Mouse (Mus musculus): ENCODE results near the gene Pola2. TPM values are rescaled to one million over a fixed set of nuclear protein-coding genes. Genes with fewer than 3 reads are reported as not detected.

The Pola2 gene
- total and polyA plus RNA-seq, 3 experiments = 77.3 to 126 (median 99.4) TPM

DNA sequence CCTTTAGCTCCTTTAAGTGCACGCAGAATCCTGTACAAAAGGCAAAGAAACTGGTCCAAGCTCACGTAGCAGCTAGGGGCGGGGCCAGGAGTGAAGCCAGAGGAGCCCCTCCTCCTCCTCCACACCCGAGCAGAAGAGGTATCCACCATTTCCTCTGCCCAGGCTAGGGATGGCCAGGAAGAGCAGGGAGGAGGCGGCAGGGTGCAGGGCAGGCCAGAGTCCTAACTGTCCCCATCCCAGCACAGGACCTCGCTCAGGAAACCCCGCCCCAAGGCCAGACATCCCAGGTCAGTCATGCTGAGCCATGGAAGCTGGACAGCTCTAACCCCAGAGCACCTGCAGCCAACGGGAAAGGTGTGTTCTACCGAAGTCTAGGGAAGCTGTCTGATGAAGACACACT, 42.3 kb downstream of the Pola2 start:
- peak overlapping the region; percentile 28 to 38 for H3K4me3 ChIP-seq (ENCODE audit: control insufficient read depth in 1 of 2, insufficient read depth in 1 of 2, low read depth in 2 of 2, low read length in 2 of 2)
- DNase-seq (ENCODE audit: low read depth, low spot score) = peak; percentile 68
- peaks cover 0 to 12% of the 10 kb centered on the region in 2 experiments; a peak in 2 of 4 replicates for H3K36me3 ChIP-seq (ENCODE audit: control insufficient read depth in 1 of 2, insufficient read depth in 2 of 2, low read length in 2 of 2)
- peaks cover 12 to 16% of the 10 kb centered on the region in 2 experiments for H3K4me1 ChIP-seq (ENCODE audit: control insufficient read depth in 1 of 2, insufficient read depth in 2 of 2, low read length in 2 of 2)
- H3K27me3 ChIP-seq (ENCODE audit: control insufficient read depth in 1 of 2, insufficient read depth in 2 of 2, low read length in 2 of 2) = no peaks in the 10 kb centered on the region
- H3K27ac ChIP-seq (ENCODE audit: control insufficient read depth, low read depth, low read length) = peak overlapping the region; percentile 90
- no peaks in the 10 kb centered on the region for H3K9me3 ChIP-seq (replicated peaks; ENCODE audit: insufficient read depth, low read length)
- peak overlapping the region; percentile 54 for H3K9ac ChIP-seq (ENCODE audit: control insufficient read depth, low read depth, low read length, poor library complexity, severe bottlenecking)
- no peaks in the 10 kb centered on the region for H3K79me2 ChIP-seq (ENCODE audit: control insufficient read depth, insufficient read depth, low read length, poor library complexity)
- TF ChIP-seq POLR2A (IDR thresholded peaks at IDR 0.05; ENCODE audit: control insufficient read depth in 1 of 2, insufficient read depth in 1 of 2, low read depth in 1 of 2, low read length in 2 of 2, poor library complexity in 1 of 2) = 0 out of 4 replicates have a peak, but pooled peaks of 1 of the 2 experiments have one; percentile 9
- peak; percentile 66; the same call in 1 of the 2 replicates for TF ChIP-seq MAZ (IDR thresholded peaks at IDR 0.05; ENCODE audit: low read depth, low read length)
- TF ChIP-seq TAL1 (IDR thresholded peaks at IDR 0.05; ENCODE audit: low read length) = no peak
- TF ChIP-seq USF1 (IDR thresholded peaks at IDR 0.05; ENCODE audit: low read depth, low read length) = no peak
- TF ChIP-seq ZMIZ1 (IDR thresholded peaks at IDR 0.05; ENCODE audit: low read depth, low read length) = no peak
- TF ChIP-seq MXI1 (IDR thresholded peaks at IDR 0.05; ENCODE audit: low read depth, low read length) = no peak
- no peak for TF ChIP-seq SIN3A (IDR thresholded peaks at IDR 0.05; ENCODE audit: low read length)

DNA sequence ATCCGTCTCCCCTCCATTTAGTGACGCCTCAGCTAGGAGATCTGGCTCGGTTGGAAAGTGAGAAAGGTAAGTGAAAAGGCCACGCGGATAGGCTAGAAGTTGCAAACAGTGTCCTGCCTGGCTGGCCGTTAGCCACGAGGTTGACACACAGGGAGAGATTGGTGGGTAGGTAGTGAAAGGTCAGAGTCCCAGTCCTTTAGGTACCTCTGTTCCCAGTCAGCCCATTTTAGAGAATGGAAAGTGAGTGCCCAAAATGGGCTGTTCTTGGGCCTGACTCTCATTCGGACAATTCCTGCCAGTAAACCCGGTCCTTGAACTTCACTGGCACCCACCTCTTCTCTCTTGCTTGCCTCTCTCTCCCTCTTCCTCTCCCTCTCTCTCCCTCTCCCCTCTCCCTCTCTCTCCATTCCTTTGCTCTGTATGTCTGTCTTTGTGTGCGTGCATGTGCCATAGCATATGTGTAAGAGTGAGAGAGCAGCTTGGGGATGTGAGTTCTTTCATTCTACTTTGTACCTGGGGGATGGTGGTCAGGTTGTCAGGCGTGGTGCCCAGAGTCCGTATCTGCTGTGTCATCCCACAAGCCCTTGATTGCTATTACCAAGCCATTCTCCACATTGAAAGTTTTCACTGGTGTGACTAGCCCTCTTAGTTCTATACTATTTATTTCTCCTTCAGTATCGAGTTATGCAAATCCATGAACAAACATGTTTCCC, 50.8 kb downstream of the Pola2 start, which contains the start of gene Dpf2:
Gene Dpf2, minus strand, starts transcription at position 4 of the 713 bp plus-strand sequence.
- Histone ChIP-seq H3K4me1 (ENCODE audit: control insufficient read depth in 1 of 2, insufficient read depth in 2 of 2, low read length in 2 of 2) (peaks cover 8 to 27% of the 10 kb centered on the region in 2 experiments), H3K9me3 (replicated peaks; ENCODE audit: insufficient read depth, low read length) (no peaks in the 10 kb centered on the region), H3K79me2 (ENCODE audit: control insufficient read depth, insufficient read depth, low read length, poor library complexity) (peaks cover 40% of the 10 kb centered on the region), H3K27me3 (ENCODE audit: control insufficient read depth in 1 of 2, insufficient read depth in 2 of 2, low read length in 2 of 2) (no peaks in the 10 kb centered on the region), H3K36me3 (ENCODE audit: control insufficient read depth in 1 of 2, insufficient read depth in 2 of 2, low read length in 2 of 2) (peaks cover 2 to 29% of the 10 kb centered on the region in 2 experiments; a peak in 3 of 4 replicates), H3K27ac (ENCODE audit: control insufficient read depth, low read depth, low read length) (peak within 1 kb of the TSS; percentile 89), H3K4me3 (ENCODE audit: control insufficient read depth in 1 of 2, insufficient read depth in 1 of 2, low read depth in 2 of 2, low read length in 2 of 2) (peak within 1 kb of the TSS; percentile 87 to 99), H3K9ac (ENCODE audit: control insufficient read depth, low read depth, low read length, poor library complexity, severe bottlenecking) (peak within 1 kb of the TSS; percentile 97)
- DNase-seq (ENCODE audit: low read depth, low spot score) = peak; percentile 64
- TF ChIP-seq MAZ (IDR thresholded peaks at IDR 0.05; ENCODE audit: low read depth, low read length) (0 out of 2 replicates have a peak, but pooled peaks have one; percentile 27), MXI1 (IDR thresholded peaks at IDR 0.05; ENCODE audit: low read depth, low read length) (peak; percentile 41; the same call in 1 of the 2 replicates), ZKSCAN1 (IDR thresholded peaks at IDR 0.05; ENCODE audit: low read depth, low read length) (no peak), POLR2A (IDR thresholded peaks at IDR 0.05; ENCODE audit: control insufficient read depth in 1 of 2, insufficient read depth in 1 of 2, low read depth in 1 of 2, low read length in 2 of 2, poor library complexity in 1 of 2) (no peak; a peak in 2 of 4 replicates), BHLHE40 (IDR thresholded peaks at IDR 0.05; ENCODE audit: borderline replicate concordance, low read depth, low read length) (no peak), SIN3A (IDR thresholded peaks at IDR 0.05; ENCODE audit: low read length) (peak; percentile 20; the same call in 1 of the 2 replicates), USF1 (IDR thresholded peaks at IDR 0.05; ENCODE audit: low read depth, low read length) (no peak), RAD21 (IDR thresholded peaks at IDR 0.05; ENCODE audit: low read depth, low read length) (no peak), MYC (IDR thresholded peaks at IDR 0.05; ENCODE audit: low read depth, low read length) (0 out of 2 replicates have a peak, but pooled peaks have one; percentile 20), MYB (IDR thresholded peaks at IDR 0.05; ENCODE audit: low read depth, low read length) (no peak), JUND (IDR thresholded peaks at IDR 0.05; ENCODE audit: low read depth, low read length) (peak; percentile 20; the same call in 1 of the 2 replicates), MEF2A (IDR thresholded peaks at IDR 0.05; ENCODE audit: extremely low read depth, insufficient replicate concordance, low read depth, low read length, poor library complexity, severe bottlenecking) (no peak), TAL1 (IDR thresholded peaks at IDR 0.05; ENCODE audit: low read length) (no peak), CTCF (IDR thresholded peaks at IDR 0.05 in 2 of 3, conservative IDR thresholded peaks at IDR 0.05 in 1 of 3; ENCODE audit: control insufficient read depth in 1 of 3, insufficient read depth in 1 of 3, low read depth in 2 of 3, low read length in 3 of 3, poor library complexity in 1 of 3, severe bottlenecking in 1 of 3) (no peak), CHD1 (IDR thresholded peaks at IDR 0.05; ENCODE audit: low read depth, low read length) (no peak), TBP (IDR thresholded peaks at IDR 0.05; ENCODE audit: low read depth, low read length) (no peak), ZC3H11A (IDR thresholded peaks at IDR 0.05; ENCODE audit: low read depth, low read length) (no peak), ZNF384 (IDR thresholded peaks at IDR 0.05; ENCODE audit: low read depth, low read length) (no peak), ELF1 (IDR thresholded peaks at IDR 0.05; ENCODE audit: low read depth, low read length) (no peak), E2F4 (IDR thresholded peaks at IDR 0.05; ENCODE audit: borderline replicate concordance, low read depth, low read length) (no peak), NRF1 (IDR thresholded peaks at IDR 0.05; ENCODE audit: insufficient read depth, low read depth, low read length, poor library complexity, severe bottlenecking) (no peak), KAT2A (conservative IDR thresholded peaks at IDR 0.05; ENCODE audit: low read depth, low read length) (no peak), EP300 (IDR thresholded peaks at IDR 0.05; ENCODE audit: low read depth in 1 of 2, low read length in 2 of 2) (no peak), UBTF (IDR thresholded peaks at IDR 0.05; ENCODE audit: borderline replicate concordance, insufficient read depth, low read depth, low read length) (no peak), ETS1 (IDR thresholded peaks at IDR 0.05; ENCODE audit: low read depth, low read length) (no peak), POLR2AphosphoS5 (IDR thresholded peaks at IDR 0.05; ENCODE audit: borderline replicate concordance, low read depth, low read length) (no peak), ZMIZ1 (IDR thresholded peaks at IDR 0.05; ENCODE audit: low read depth, low read length) (0 out of 2 replicates have a peak, but pooled peaks have one; percentile 34)
